ENCODE assay signal across 9 mouse cellular contexts in the genomic region with DNA sequence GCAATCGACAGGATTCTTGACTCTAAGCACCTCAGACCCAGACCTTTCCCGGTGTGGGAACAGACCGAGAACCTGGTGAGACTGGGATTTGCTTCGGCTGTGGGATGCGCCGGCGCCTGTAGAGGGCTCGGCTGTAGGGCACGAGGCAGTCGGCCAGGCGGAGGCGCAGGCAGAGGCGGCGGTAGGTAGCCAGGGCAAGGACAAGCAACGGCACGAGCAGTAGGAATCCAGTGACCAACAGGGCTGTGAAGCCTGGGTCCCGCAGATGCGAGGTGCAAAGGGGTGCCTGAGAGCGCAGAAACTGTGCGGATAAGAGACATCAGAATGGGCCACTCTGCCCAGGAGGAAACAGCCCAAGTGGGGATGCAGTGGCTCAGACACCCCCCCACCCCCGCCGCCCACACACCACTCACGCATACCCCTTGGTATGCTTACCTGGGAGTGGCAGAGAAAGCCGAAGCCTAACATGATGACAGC. TPM values are rescaled to one million over a fixed set of nuclear protein-coding genes. Genes with fewer than 3 reads are reported as not detected.
A peak's percentile ranks its signal among the peaks of the same experiment; 100 is the strongest.
DNase-seq lines count a peak whose midpoint lies in the region; ATAC-seq and TF ChIP-seq lines count a peak whose summit lies in the region.
"Had no signal": no experiment of that assay in that cellular context is flagged by ENCODE, and none has a peak within 500 bp of the region (broad histone marks: within the 10 kb centered on the region; RNA-seq: fewer than 3 reads in every experiment).

No protein-coding gene starts in this region.

- no peaks in the 10 kb centered on the region for H3K27me3 ChIP-seq in ES-Bruce4 (ENCODE audit: control insufficient read depth, insufficient read depth, low read length, poor library complexity, severe bottlenecking)
- H3K27me3 ChIP-seq in heart, embryonic 16.5 days (ENCODE audit: control insufficient read depth, insufficient read depth, low read length), result no peaks in the 10 kb centered on the region
- H3K27me3 ChIP-seq in limb, embryonic 15.5 days, result peaks cover 9% of the 10 kb centered on the region; the same call in 1 of the 2 replicates
- no peaks in the 10 kb centered on the region for H3K27me3 ChIP-seq in small intestine, adult 2 months (ENCODE audit: control insufficient read depth, insufficient read depth, low read length)
- H3K27me3 ChIP-seq: Patski had no signal

- no peak for ATAC-seq in heart, embryonic 16.5 days (replicated peaks; ENCODE audit: extremely low read depth, insufficient read depth, low FRiP score)
- no peak for ATAC-seq in limb, embryonic 15.5 days (ENCODE audit: insufficient number of reproducible peaks, low FRiP score, low TSS enrichment, low read depth)
- ATAC-seq: Patski had no signal

- no peaks in the 10 kb centered on the region for H3K36me3 ChIP-seq in ES-Bruce4 (ENCODE audit: control insufficient read depth, insufficient read depth, low read length, poor library complexity, severe bottlenecking)
- H3K36me3 ChIP-seq in heart, embryonic 16.5 days (ENCODE audit: control insufficient read depth, insufficient read depth), result peaks cover 21% of the 10 kb centered on the region
- peaks cover 32% of the 10 kb centered on the region for H3K36me3 ChIP-seq in limb, embryonic 15.5 days
- peaks cover 30% of the 10 kb centered on the region for H3K36me3 ChIP-seq in small intestine, adult 2 months (ENCODE audit: control insufficient read depth, insufficient read depth, low read length)

- DNase-seq in gastrocnemius, adult 2 months, result peak; percentile 36
- DNase-seq in gastrocnemius, postnatal 14 days, result no peak
- DNase-seq in left cerebral cortex, adult 9 months (ENCODE audit: low spot score in 2 of 2), result no peak

- TF ChIP-seq EP300 in ES-Bruce4 (IDR thresholded peaks at IDR 0.05; ENCODE audit: insufficient read depth, low read depth, low read length), result no peak

- 12% methylated on average over 24 of the region's 24 CpGs for WGBS in heart, embryonic 16.5 days
- 17% methylated on average over 24 of the region's 24 CpGs for WGBS in limb, embryonic 15.5 days
- WGBS in small intestine, adult 2 months, result 70% methylated on average over 24 of the region's 24 CpGs

- peak overlapping the region; percentile 72 for H3K4me2 ChIP-seq in heart, embryonic 16.5 days (ENCODE audit: low read depth, low read length)
- peak overlapping the region; percentile 25; the same call in 1 of the 2 replicates for H3K4me2 ChIP-seq in limb, embryonic 15.5 days

- intact Hi-C loops in gastrocnemius, adult 2 months (cut with DNase I), result no loop called here
- intact Hi-C loops in gastrocnemius, postnatal 14 days (cut with DNase I; ENCODE audit: low total_unique reads), result no loop called here

- peak overlapping the region; percentile 96 for H3K27ac ChIP-seq in gastrocnemius, adult 2 months
- no peak overlapping the region for H3K27ac ChIP-seq in ES-Bruce4 (ENCODE audit: insufficient read depth, low read length)
- H3K27ac ChIP-seq in cortical plate, adult 2 months (ENCODE audit: insufficient read depth, low read length), result peak overlapping the region; percentile 82
- H3K27ac ChIP-seq in heart, embryonic 16.5 days (ENCODE audit: low read length), result peak overlapping the region; percentile 99
- peak overlapping the region; percentile 99 for H3K27ac ChIP-seq in limb, embryonic 15.5 days
- H3K27ac ChIP-seq in small intestine, adult 2 months (ENCODE audit: insufficient read depth, low read depth, low read length), result peak overlapping the region; percentile 28

- peak overlapping the region; percentile 85 for H3K4me3 ChIP-seq in gastrocnemius, adult 2 months
- peak overlapping the region; percentile 70 for H3K4me3 ChIP-seq in ES-Bruce4 (ENCODE audit: low read depth, low read length)
- H3K4me3 ChIP-seq in cortical plate, adult 2 months (ENCODE audit: insufficient read depth, low read length), result peak overlapping the region; percentile 85
- H3K4me3 ChIP-seq in heart, embryonic 16.5 days (ENCODE audit: low read length), result peak overlapping the region; percentile 83
- peak overlapping the region; percentile 70 for H3K4me3 ChIP-seq in limb, embryonic 15.5 days
- peak overlapping the region; percentile 49 for H3K4me3 ChIP-seq in small intestine, adult 2 months (ENCODE audit: low read depth, low read length)

- H3K9me3 ChIP-seq in ES-Bruce4 (replicated peaks; ENCODE audit: control insufficient read depth, insufficient read depth, low read length, poor library complexity, severe bottlenecking), result no peaks in the 10 kb centered on the region
- no peaks in the 10 kb centered on the region for H3K9me3 ChIP-seq in heart, embryonic 16.5 days (replicated peaks; ENCODE audit: control insufficient read depth, low read length)
- H3K9me3 ChIP-seq in limb, embryonic 15.5 days, result no peaks in the 10 kb centered on the region

- H3K9ac ChIP-seq in ES-Bruce4 (ENCODE audit: low read depth, poor library complexity, severe bottlenecking), result peak overlapping the region; percentile 65
- peak overlapping the region; percentile 96 for H3K9ac ChIP-seq in heart, embryonic 16.5 days (ENCODE audit: low read length)
- H3K9ac ChIP-seq in limb, embryonic 15.5 days, result 0 out of 2 replicates have a peak overlapping the region, but pooled peaks have one; percentile 29

- no peaks in the 10 kb centered on the region for H3K4me1 ChIP-seq in ES-Bruce4 (ENCODE audit: control insufficient read depth, insufficient read depth, low read length)
- no peaks in the 10 kb centered on the region for H3K4me1 ChIP-seq in cortical plate, adult 2 months (ENCODE audit: control insufficient read depth, insufficient read depth, low read length)
- peaks cover 24% of the 10 kb centered on the region for H3K4me1 ChIP-seq in heart, embryonic 16.5 days (ENCODE audit: control insufficient read depth, insufficient read depth, low read length)
- peaks cover 55% of the 10 kb centered on the region for H3K4me1 ChIP-seq in limb, embryonic 15.5 days
- H3K4me1 ChIP-seq in small intestine, adult 2 months (ENCODE audit: control insufficient read depth, insufficient read depth, insufficient read length, low read length), result peaks cover 5% of the 10 kb centered on the region

- no peak for TF ChIP-seq CTCF in gastrocnemius, adult 2 months (IDR thresholded peaks at IDR 0.05)
- TF ChIP-seq CTCF in ES-Bruce4 (IDR thresholded peaks at IDR 0.05; ENCODE audit: low read depth, low read length), result no peak
- TF ChIP-seq CTCF in cortical plate, adult 2 months (IDR thresholded peaks at IDR 0.05; ENCODE audit: extremely low read depth, insufficient read depth, low read length), result no peak
- TF ChIP-seq CTCF in small intestine, adult 2 months (IDR thresholded peaks at IDR 0.05; ENCODE audit: extremely low read depth, insufficient read length, insufficient replicate concordance, low read depth, low read length), result no peak

- no peak for TF ChIP-seq POLR2A in ES-Bruce4 (IDR thresholded peaks at IDR 0.05; ENCODE audit: insufficient read depth, low read length)
- 0 out of 2 replicates have a peak, but pooled peaks have one; percentile 3 for TF ChIP-seq POLR2A in cortical plate, adult 2 months (IDR thresholded peaks at IDR 0.05; ENCODE audit: extremely low read depth, insufficient read depth, low read length)
- no peak for TF ChIP-seq POLR2A in small intestine, adult 2 months (IDR thresholded peaks at IDR 0.05; ENCODE audit: low read depth, low read length)

RNA-seq across cellular contexts. Expression of a gene that starts 0.4 kb away (rescaled TPM):
- total RNA-seq in gastrocnemius, adult 2 months (2021), result 1 to 10 TPM; 6.5 to 7.4 TPM
- total RNA-seq in gastrocnemius, postnatal 14 days (2021), result 10 to 100 TPM; 12.8 to 15.2 TPM
- polyA plus RNA-seq in ES-Bruce4 (2011; ENCODE audit: insufficient read depth, insufficient read length, low read depth, missing spikeins), result 15.7 and 16.6 TPM in 2 replicates
- 6.5 and 6.8 TPM in 2 replicates for polyA plus RNA-seq in cortical plate, adult 2 months (2012; rRNA removed)
- polyA plus RNA-seq in heart, embryonic 16.5 days (2015; fragmentation: Nextera tagmentation; extraction: Ambion mirVana), result 39.6 and 45.2 TPM in 2 replicates
- polyA plus RNA-seq in limb, embryonic 15.5 days (2015; fragmentation: Nextera tagmentation; extraction: Ambion mirVana), result 18.8 and 20.4 TPM in 2 replicates
- 11.2 and 16.5 TPM in 2 replicates for polyA plus RNA-seq in small intestine, adult 2 months (2012; rRNA removed)

RNA-seq across cellular contexts. Expression of a gene that starts 2.2 kb away (rescaled TPM):
- 10 to 100 TPM; 34.9 to 36.0 TPM for total RNA-seq in gastrocnemius, adult 2 months (2021)
- total RNA-seq in gastrocnemius, postnatal 14 days (2021), result 10 to 100 TPM; 19.0 to 20.7 TPM
- 21.1 and 21.5 TPM in 2 replicates for polyA plus RNA-seq in ES-Bruce4 (2011; ENCODE audit: insufficient read depth, insufficient read length, low read depth, missing spikeins)
- polyA plus RNA-seq in cortical plate, adult 2 months (2012; rRNA removed), result 34.3 and 35.6 TPM in 2 replicates
- 25.4 and 27.6 TPM in 2 replicates for polyA plus RNA-seq in heart, embryonic 16.5 days (2015; fragmentation: Nextera tagmentation; extraction: Ambion mirVana)
- 30.2 and 36.6 TPM in 2 replicates for polyA plus RNA-seq in limb, embryonic 15.5 days (2015; fragmentation: Nextera tagmentation; extraction: Ambion mirVana)
- polyA plus RNA-seq in small intestine, adult 2 months (2012; rRNA removed), result 4.3 and 5.3 TPM in 2 replicates

RNA-seq across cellular contexts. Expression of a gene that starts 2.3 kb away (rescaled TPM):
- 10 to 100 TPM; 62.4 to 86.0 TPM for total RNA-seq in gastrocnemius, adult 2 months (2021)
- 10 to 100 TPM; 79.5 to 87.9 TPM for total RNA-seq in gastrocnemius, postnatal 14 days (2021)
- 77.9 and 94.0 TPM in 2 replicates for polyA plus RNA-seq in ES-Bruce4 (2011; ENCODE audit: insufficient read depth, insufficient read length, low read depth, missing spikeins)
- polyA plus RNA-seq in cortical plate, adult 2 months (2012; rRNA removed), result 215 and 222 TPM in 2 replicates
- polyA plus RNA-seq in heart, embryonic 16.5 days (2015; fragmentation: Nextera tagmentation; extraction: Ambion mirVana), result 134 and 135 TPM in 2 replicates
- polyA plus RNA-seq in limb, embryonic 15.5 days (2015; fragmentation: Nextera tagmentation; extraction: Ambion mirVana), result 143 and 144 TPM in 2 replicates
- 129 and 163 TPM in 2 replicates for polyA plus RNA-seq in small intestine, adult 2 months (2012; rRNA removed)

RNA-seq across cellular contexts. Expression of a gene that starts 15.9 kb away (rescaled TPM):
- 10 to 100 TPM; 23.9 to 24.5 TPM for total RNA-seq in gastrocnemius, adult 2 months (2021)
- 10 to 100 TPM; 30.3 to 31.4 TPM for total RNA-seq in gastrocnemius, postnatal 14 days (2021)
- polyA plus RNA-seq in ES-Bruce4 (2011; ENCODE audit: insufficient read depth, insufficient read length, low read depth, missing spikeins), result 23.3 and 28.4 TPM in 2 replicates
- polyA plus RNA-seq in cortical plate, adult 2 months (2012; rRNA removed), result 5.0 and 5.3 TPM in 2 replicates
- 17.3 and 18.2 TPM in 2 replicates for polyA plus RNA-seq in heart, embryonic 16.5 days (2015; fragmentation: Nextera tagmentation; extraction: Ambion mirVana)
- 30.8 and 32.0 TPM in 2 replicates for polyA plus RNA-seq in limb, embryonic 15.5 days (2015; fragmentation: Nextera tagmentation; extraction: Ambion mirVana)
- 13.5 and 35.4 TPM in 2 replicates for polyA plus RNA-seq in small intestine, adult 2 months (2012; rRNA removed)

RNA-seq across cellular contexts. Expression of a gene that starts 28.4 kb away (rescaled TPM):
- 1 to 10 TPM; 6.8 to 9.4 TPM for total RNA-seq in gastrocnemius, adult 2 months (2021)
- total RNA-seq in gastrocnemius, postnatal 14 days (2021), result 10 to 100 TPM; 25.5 to 28.7 TPM
- 21.9 and 25.7 TPM in 2 replicates for polyA plus RNA-seq in ES-Bruce4 (2011; ENCODE audit: insufficient read depth, insufficient read length, low read depth, missing spikeins)
- 242 and 274 TPM in 2 replicates for polyA plus RNA-seq in cortical plate, adult 2 months (2012; rRNA removed)
- polyA plus RNA-seq in heart, embryonic 16.5 days (2015; fragmentation: Nextera tagmentation; extraction: Ambion mirVana), result 13.3 and 19.8 TPM in 2 replicates
- 77.4 and 89.3 TPM in 2 replicates for polyA plus RNA-seq in limb, embryonic 15.5 days (2015; fragmentation: Nextera tagmentation; extraction: Ambion mirVana)
- polyA plus RNA-seq in small intestine, adult 2 months (2012; rRNA removed), result 86.3 and 240 TPM in 2 replicates

Comparison
In these comparisons a context has a peak if more than half of its experiments do, and no peak if none do; other contexts are left out.
1. H3K9ac ChIP-seq: peak in every context shown above with its lines; median percentile 96 in heart, embryonic 16.5 days; 65 in ES-Bruce4; 29 in limb, embryonic 15.5 days.